Mouse (Mus musculus) bone marrow macrophage, adult 2 months (primary cell): Measurements from ENCODE around the gene Aamdc.

ENCODE experiments used
- CTCF ChIP-seq: IDR thresholded peaks from 2 replicates; pipeline ENCODE4 v1.5.1; 2012; ENCODE audit warnings: low read depth, mild to moderate bottlenecking, low read length, moderate library complexity
- POLR2A ChIP-seq: IDR thresholded peaks from 2 replicates; pipeline ENCODE4 v1.6.1; 2012; ENCODE audit warnings: mild to moderate bottlenecking, low read depth, low read length, borderline replicate concordance

DNA sequence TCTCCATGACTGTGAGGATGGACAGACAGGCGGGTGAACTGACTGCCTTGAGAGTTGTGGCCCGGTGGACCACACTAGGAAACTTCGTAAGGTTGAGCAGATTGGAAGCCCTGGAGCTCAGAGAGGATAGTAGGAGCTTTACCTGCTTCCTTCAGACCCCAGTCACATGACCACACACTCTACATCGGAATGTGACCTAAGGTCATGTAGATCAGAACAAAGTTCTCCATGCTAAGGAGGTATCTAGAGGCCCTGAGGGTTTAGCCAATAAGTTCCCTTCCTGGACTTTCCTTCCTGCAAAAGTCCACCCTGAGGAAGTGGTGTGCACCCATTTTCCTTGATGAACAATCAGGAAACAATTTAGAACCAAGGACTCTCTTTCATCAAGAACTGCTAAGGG lies 13.1 kb upstream of the Aamdc start:
- TF ChIP-seq POLR2A (no peak), CTCF (no peak)
